Mouse (Mus musculus) right cerebral cortex, postnatal 36 days (tissue): Measurements from ENCODE around the gene Srsf2.
"Not testable (repeated sequence)": the region's sequence is repeated elsewhere in the genome, so short reads cannot be mapped to it uniquely, and the experiment has no call there.

Experiments
- DNase-seq, 2 experiments: peaks; one replicate each; pipeline ENCODE4 v3.0.0; 2022; ENCODE audit warnings: low spot score in 2 of 2, mixed read lengths in 1 of 2

Gene Srsf2

DNA sequence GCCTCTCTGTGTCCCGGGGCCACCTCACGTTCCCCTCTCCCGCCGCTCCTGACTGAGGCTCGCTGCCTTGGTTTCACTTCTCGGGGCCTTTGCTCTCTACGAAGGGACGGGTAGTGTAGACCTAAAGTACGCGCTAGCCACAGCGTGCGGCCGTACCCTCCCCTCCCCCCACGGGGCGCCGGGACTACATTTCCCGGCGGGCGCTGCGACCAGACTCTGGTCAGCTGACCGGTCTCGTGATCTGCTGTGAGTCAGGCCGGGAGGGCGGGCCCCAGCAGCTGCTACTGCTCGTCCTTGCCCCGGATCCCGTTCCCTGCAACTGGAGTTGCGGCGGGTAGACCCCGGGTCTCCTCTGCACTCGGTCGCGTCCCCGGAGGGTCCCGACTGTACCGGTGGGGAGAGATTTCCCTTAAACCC is 626 bp upstream of the Srsf2 start:
- peak; percentile 97 for DNase-seq

DNA sequence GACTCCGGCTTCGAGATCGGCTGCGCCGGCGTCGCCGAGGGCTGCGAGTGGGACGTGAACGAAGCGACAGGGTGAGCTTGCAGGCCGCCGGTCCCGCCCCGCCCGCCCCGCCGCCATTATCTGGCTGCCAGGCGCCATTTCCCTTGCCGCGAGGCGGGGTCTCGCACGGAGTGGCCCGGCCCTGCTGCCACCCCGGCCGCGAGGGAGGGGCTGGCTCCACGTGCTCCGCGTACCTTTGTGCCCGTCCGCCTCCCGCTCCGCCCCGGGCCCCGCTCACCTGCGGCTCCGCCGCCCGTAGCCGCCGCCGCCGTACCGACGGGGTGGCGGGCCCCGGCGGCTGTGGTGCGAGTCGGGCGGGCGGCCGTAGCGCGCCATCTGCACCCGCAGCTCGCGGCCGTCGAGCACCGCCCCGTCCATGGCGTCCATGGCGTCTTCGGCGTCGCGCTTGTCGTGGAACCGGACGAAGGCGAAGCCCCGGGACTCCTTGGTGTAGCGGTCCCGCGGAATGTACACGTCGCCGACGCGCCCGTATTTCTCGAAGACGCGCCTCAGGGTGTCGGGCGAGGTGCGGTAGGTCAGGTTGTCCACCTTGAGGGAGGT is 503 bp downstream of the Srsf2 start, which contains the start of gene Mfsd11:
Gene Mfsd11, plus strand, starts transcription at position 150 of the 600 bp plus-strand sequence.
- DNase-seq, result peak; percentile 57 to 74

- DNase-seq, result no peak
These were observed 1.2 kb downstream of the Srsf2 start for GRCm38 (mm10) chr11:116851576-116852290.

- no peak for DNase-seq
These were observed 1.9 kb downstream of the Srsf2 start for GRCm38 (mm10) chr11:116850833-116851477.

DNA sequence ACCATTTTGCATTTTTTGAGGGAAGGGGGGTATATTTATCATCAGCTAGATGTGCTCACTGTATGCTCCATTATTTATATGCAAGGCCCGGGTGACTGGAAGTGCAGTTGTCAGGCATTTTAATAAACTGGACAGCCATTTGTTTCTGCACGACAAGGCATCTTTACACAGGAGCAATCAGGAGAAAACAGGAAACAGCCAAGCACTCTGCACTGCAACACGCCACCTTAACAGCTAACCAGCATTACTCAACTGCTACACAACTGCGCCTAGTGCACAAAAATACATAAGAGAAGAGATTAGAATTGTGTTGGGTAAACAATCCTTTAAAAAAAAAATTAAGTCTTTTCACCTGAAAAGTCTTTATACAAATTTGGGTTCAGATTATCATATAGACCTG is 2.8 kb downstream of the Srsf2 start:
- no peak for DNase-seq

DNA sequence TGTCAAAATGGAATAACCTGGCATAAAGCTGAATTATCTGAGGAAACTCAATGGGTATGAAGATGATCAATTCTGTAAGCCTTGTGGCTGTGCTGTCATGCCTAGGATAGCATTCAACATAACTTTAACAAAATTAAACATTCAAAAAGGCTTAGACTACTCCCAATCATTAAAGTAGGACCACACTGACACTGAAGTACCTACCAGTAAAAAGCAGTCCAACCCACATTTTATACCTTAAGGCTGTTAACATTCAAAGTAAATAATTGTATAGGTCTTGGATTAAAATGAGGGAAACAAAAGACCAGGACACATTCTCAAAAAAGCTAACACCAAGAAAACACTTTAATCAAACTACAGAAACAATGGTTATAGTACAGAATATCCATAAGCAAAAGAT is 3.3 kb downstream of the Srsf2 start:
- DNase-seq, result no peak

DNA sequence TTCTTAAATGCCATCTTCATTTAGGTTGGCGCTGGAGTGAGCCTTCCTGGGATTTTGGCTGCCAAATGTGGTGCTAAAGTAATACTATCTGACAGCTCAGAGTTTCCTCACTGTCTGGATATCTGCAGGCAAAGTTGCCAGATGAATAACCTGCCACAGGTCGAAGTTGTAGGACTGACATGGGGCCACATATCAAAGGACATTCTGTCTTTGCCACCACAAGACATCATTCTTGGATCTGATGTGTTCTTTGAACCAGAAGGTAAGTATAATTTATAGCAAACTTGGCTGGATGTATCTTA is 4.1 kb downstream of the Srsf2 start:
- DNase-seq, result not testable (repeated sequence)

GRCm38 (mm10) chr11:116848086-116848876 is 4.6 kb downstream of the Srsf2 start:
- DNase-seq, result no peak

- no peak for DNase-seq
These were observed 5.5 kb downstream of the Srsf2 start for GRCm38 (mm10) chr11:116847187-116848085.

GRCm38 (mm10) chr11:116846593-116847181 is 6.2 kb downstream of the Srsf2 start:
- no peak for DNase-seq

- peak; percentile 97 for DNase-seq
These were observed 9.3 kb downstream of the Srsf2 start, which contains the start of the genes Mettl23 and Jmjd6 for GRCm38 (mm10) chr11:116843261-116844233. Gene Mettl23, plus strand, starts transcription at chr11:116843278. Gene Jmjd6, minus strand, starts transcription at chr11:116843449.

- DNase-seq, result peak; percentile 55 to 56
These were observed 10.2 kb downstream of the Srsf2 start for GRCm38 (mm10) chr11:116842531-116843260.

DNA sequence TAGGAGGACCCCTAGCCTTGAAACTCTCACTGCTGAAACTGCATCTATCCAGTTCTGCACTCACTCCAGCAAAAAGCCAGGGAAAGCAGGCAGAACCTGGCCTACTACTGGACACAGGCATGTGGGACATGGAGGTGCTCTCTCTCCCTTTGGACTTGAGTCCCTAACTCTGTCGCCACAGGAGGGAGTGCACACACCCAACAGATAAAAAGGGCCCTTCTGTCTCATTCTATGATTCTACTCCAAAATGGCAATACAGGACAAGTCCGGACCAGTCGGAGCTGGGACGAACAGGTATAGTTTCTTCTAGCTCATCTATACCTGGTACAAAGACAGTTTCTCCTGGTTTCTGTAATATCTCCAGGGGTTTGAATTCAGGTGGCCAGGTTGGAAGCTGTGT is 12.1 kb downstream of the Srsf2 start:
- DNase-seq, result no peak

GRCm38 (mm10) chr11:116839601-116840000 is 13.3 kb downstream of the Srsf2 start:
- DNase-seq, result no peak

- no peak for DNase-seq
These were observed 14.0 kb downstream of the Srsf2 start for GRCm38 (mm10) chr11:116838936-116839335.

DNA sequence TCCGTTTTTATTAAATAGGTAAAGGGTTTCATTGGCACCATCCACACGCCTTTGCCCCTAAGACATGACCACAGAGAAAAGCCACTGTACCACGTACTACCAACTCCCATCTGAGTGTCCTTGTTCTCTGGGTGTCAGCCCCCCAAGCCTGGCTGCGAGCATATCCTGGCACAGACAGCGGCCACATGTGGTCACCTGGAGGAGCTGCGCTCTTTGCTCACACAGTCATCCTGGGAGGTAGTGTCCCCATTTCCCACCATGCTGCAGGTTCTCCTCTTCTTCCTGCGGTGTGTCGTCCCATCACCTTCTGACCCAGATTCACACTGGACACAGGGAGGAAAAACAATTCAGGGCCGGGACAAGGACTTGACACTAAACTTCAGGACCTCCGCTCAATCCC is 15.5 kb downstream of the Srsf2 start:
- no peak for DNase-seq

- DNase-seq, result no peak
These were observed 16.6 kb downstream of the Srsf2 start for GRCm38 (mm10) chr11:116836283-116836682.

- DNase-seq, result no peak
These were observed 17.9 kb downstream of the Srsf2 start for GRCm38 (mm10) chr11:116834954-116835353.

- no peak for DNase-seq
These were observed 20.7 kb downstream of the Srsf2 start for GRCm38 (mm10) chr11:116832172-116832685.
